Mouse (Mus musculus) heart, embryonic 13.5 days (tissue): ENCODE measurements around the gene Gm17606. TPM values are rescaled to one million over a fixed set of nuclear protein-coding genes. Genes with fewer than 3 reads are reported as not detected.
A peak's percentile ranks its signal among the peaks of the same experiment; 100 is the strongest.

ENCODE experiments used
- ATAC-seq: fragments of 200-750 bp; cut with Nextera tagmentation; 2 replicates; pipeline ENCODE4 v1.8.0; 2017; ENCODE audit warnings: moderate TSS enrichment; ENCODE audit not compliant: insufficient number of reproducible peaks, low FRiP score, low TSS enrichment; ENCODE audit errors: extremely low read depth
- H3K27ac ChIP-seq: fragments of 300-500 bp; sonication (generic); replicated peaks from 2 replicates; pipeline ENCODE4 v1.5.1; 2015; ENCODE audit warnings: moderate library complexity, mild to moderate bottlenecking, inconsistent platforms
- H3K27me3 ChIP-seq: fragments of 300-500 bp; sonication (generic); replicated peaks from 2 replicates; pipeline ENCODE4 v1.6.1; 2015; ENCODE audit warnings: mild to moderate bottlenecking, inconsistent platforms
- H3K36me3 ChIP-seq: fragments of 300-500 bp; sonication (generic); 2 replicates; pipeline ENCODE4 v1.6.1; 2015; ENCODE audit warnings: mild to moderate bottlenecking, inconsistent platforms
- H3K4me1 ChIP-seq: fragments of 300-500 bp; sonication (generic); 2 replicates; pipeline ENCODE4 v1.6.1; 2015; ENCODE audit warnings: inconsistent platforms
- H3K4me2 ChIP-seq: fragments of 300-500 bp; sonication (generic); 2 replicates; pipeline ENCODE4 v1.6.1; 2015; ENCODE audit warnings: inconsistent platforms, mild to moderate bottlenecking, moderate library complexity
- H3K4me3 ChIP-seq: fragments of 300-500 bp; sonication (generic); 2 replicates; pipeline ENCODE4 v1.5.1; 2015; ENCODE audit warnings: moderate library complexity, mild to moderate bottlenecking, inconsistent platforms
- H3K9ac ChIP-seq: fragments of 300-500 bp; sonication (generic); 2 replicates; pipeline ENCODE4 v1.6.1; 2015; ENCODE audit warnings: inconsistent platforms, mild to moderate bottlenecking, moderate library complexity
- H3K9me3 ChIP-seq: fragments of 300-500 bp; sonication (generic); 2 replicates; pipeline ENCODE4 v1.6.1; 2016; ENCODE audit warnings: inconsistent platforms
- WGBS: fragments of 180-500 bp; shearing (Covaris S2); methylation state at CpG from one replicate; pipeline ENCODE4 v1.1.7; 2015; ENCODE audit warnings: mixed read lengths; 5-methylcytosine and 5-hydroxymethylcytosine counted together
- polyA plus RNA-seq: library from polyadenylated mRNA; unstranded; fragments of >200 nt; fragmentation: Nextera tagmentation; extraction: Ambion mirVana; gene quantifications from 2 replicates; pipeline ENCODE4 v1.2.1, GENCODE M21; 2015

The Gm17606 gene
- polyA plus RNA-seq, 1 experiment from 2014 or later: not detected

- ATAC-seq: no peak
Measured at GRCm38 (mm10) chr14:54643011-54643410, 2.3 kb downstream of the Gm17606 start.

DNA sequence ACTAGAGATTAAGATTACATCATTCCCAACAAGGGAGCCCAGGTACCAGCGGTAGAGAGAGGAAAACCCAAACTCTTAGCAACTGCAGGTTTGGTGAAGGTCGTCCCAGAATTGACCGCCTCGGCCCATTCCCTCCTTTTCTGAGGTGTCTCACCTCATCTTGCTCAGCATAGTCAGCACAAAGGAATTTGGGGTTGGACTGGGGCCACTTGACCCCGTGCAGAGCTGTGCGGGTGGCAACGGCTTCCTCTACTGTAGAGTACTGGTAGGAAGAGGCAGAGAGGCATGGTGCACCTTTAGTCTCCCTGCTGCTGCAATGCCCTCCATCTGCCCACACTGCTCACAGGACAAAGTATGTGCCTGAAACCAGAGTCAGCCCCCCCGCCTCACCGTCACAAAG lies 3.5 kb downstream of the Gm17606 start:
- Histone ChIP-seq H3K9ac (no peak overlapping the region), H3K4me3 (no peak overlapping the region), H3K27me3 (peaks cover 2% of the 10 kb centered on the region; the same call in 1 of the 2 replicates), H3K36me3 (peaks cover 71% of the 10 kb centered on the region), H3K4me1 (peaks cover 20% of the 10 kb centered on the region), H3K9me3 (no peaks in the 10 kb centered on the region), H3K4me2 (no peak overlapping the region), H3K27ac (no peak overlapping the region)
- 75% methylated on average over 9 of the region's 9 CpGs for WGBS
- no peak for ATAC-seq

More at GRCm38 (mm10) chr14:54643011-54643410, 2.3 kb downstream of the Gm17606 start:
- WGBS: 85% methylated on average over 2 of the region's 2 CpGs
- H3K4me3 ChIP-seq: no peak overlapping the region
- peaks cover 69% of the 10 kb centered on the region for H3K36me3 ChIP-seq
- no peak overlapping the region for H3K27ac ChIP-seq
- no peak overlapping the region for H3K9ac ChIP-seq
- peaks cover 3% of the 10 kb centered on the region; the same call in 1 of the 2 replicates for H3K27me3 ChIP-seq
- H3K4me2 ChIP-seq: no peak overlapping the region
- H3K9me3 ChIP-seq: no peaks in the 10 kb centered on the region
- peaks cover 17% of the 10 kb centered on the region for H3K4me1 ChIP-seq

- no peaks in the 10 kb centered on the region for H3K27me3 ChIP-seq
- H3K9ac ChIP-seq: no peak overlapping the region
- no peak for ATAC-seq
- no peaks in the 10 kb centered on the region for H3K9me3 ChIP-seq
- WGBS: 94% methylated on average over 17 of the region's 17 CpGs
- no peak overlapping the region for H3K4me3 ChIP-seq
- peaks cover 91% of the 10 kb centered on the region for H3K36me3 ChIP-seq
- H3K4me2 ChIP-seq: no peak overlapping the region
- no peak overlapping the region for H3K27ac ChIP-seq
- peaks cover 18% of the 10 kb centered on the region for H3K4me1 ChIP-seq
Measured at GRCm38 (mm10) chr14:54646455-54646854, 5.7 kb downstream of the Gm17606 start.

DNA sequence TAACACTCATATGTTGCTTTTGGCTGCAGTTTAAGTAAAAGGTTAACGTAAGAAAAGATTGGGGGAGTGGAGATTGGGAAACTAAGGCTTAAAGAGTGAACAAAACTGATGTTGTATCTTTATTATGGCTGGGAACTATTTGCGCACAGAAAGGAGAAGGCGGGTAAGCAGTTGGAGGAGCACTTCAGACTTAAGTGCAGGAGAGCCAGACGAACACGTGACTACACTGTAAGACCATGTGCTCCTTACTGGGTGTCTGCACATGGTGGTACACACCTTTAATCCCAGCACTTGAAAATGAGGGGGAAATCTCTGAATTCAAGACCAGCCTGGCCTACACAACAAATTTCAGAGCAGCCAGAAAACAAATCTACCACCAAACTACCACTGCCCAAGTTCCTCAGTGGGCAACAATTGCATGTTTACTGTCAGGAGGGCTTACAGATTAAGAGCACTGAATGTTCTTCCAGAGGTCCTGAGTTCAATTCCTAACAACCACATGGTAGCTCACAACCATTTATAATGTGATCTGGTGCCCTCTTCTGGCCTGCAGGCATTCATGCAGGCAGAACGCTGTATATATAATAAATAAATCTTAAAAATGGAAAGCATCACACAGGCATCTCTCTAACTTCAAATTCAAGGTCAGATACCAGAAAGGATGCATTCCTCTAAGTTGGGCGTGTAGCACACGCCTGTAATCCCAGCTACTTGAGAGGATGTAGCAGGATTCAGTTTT lies 6.3 kb downstream of the Gm17606 start:
- Histone ChIP-seq H3K27ac (no peak overlapping the region), H3K4me1 (peaks cover 24% of the 10 kb centered on the region), H3K9ac (no peak overlapping the region), H3K36me3 (peaks cover 95% of the 10 kb centered on the region), H3K4me2 (no peak overlapping the region), H3K9me3 (no peaks in the 10 kb centered on the region), H3K27me3 (no peaks in the 10 kb centered on the region), H3K4me3 (no peak overlapping the region)
- WGBS: 91% methylated on average over 8 of the region's 8 CpGs
- ATAC-seq: no peak

DNA sequence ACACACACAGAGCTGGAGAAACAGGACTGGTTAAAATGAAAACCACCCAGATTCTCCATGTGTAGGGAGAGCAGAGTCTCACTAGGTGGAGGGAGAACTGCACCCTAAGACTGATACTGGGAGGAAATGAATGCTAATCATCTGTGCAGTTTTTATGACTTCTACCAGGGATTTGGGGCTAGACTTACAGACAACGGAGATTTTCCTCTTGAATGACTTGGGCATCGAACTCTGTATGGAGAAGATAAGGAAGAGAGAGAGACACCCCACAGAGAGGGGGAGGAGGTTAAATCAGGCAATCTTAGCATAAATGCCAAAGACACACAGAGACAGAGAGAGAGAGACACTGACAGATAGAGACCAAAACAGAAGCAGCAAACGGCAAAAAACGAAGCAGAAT lies 7.1 kb downstream of the Gm17606 start:
- Histone ChIP-seq H3K9ac (no peak overlapping the region), H3K27me3 (no peaks in the 10 kb centered on the region), H3K4me2 (no peak overlapping the region), H3K9me3 (no peaks in the 10 kb centered on the region), H3K4me3 (no peak overlapping the region), H3K27ac (no peak overlapping the region), H3K4me1 (peaks cover 32% of the 10 kb centered on the region), H3K36me3 (peaks cover 87% of the 10 kb centered on the region)
- ATAC-seq: no peak
- 72% methylated on average over 4 of the region's 4 CpGs for WGBS

- H3K4me2 ChIP-seq: no peak overlapping the region
- H3K27me3 ChIP-seq: no peaks in the 10 kb centered on the region
- peaks cover 43% of the 10 kb centered on the region for H3K4me1 ChIP-seq
- H3K4me3 ChIP-seq: no peak overlapping the region
- H3K27ac ChIP-seq: peak overlapping the region; percentile 38; the same call in 1 of the 2 replicates
- peaks cover 75% of the 10 kb centered on the region for H3K36me3 ChIP-seq
- no peaks in the 10 kb centered on the region for H3K9me3 ChIP-seq
- no peak for ATAC-seq
- WGBS: 60% methylated on average over 23 of the region's 23 CpGs
- peak overlapping the region; percentile 42; the same call in 1 of the 2 replicates for H3K9ac ChIP-seq
Measured at GRCm38 (mm10) chr14:54650621-54651454, 10.1 kb downstream of the Gm17606 start.

DNA sequence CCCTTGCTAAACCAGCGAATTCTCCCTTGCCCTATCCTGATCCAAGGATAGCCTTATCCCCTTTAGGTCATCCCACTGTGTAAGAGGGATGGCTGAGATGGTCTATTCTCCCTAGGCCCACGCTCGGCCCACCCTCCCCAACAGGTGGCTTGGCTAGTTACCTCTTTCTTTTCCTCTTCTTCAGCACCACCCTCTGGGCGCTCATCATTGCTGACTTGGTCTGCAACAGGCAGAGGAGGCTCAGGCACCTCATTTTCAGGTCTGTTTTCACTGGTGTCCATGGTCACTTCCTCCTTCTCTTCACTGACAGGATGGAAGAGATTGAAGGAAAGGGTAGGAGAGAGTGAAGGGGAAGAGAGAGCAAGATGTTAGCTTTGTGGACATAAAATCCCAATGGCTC lies 10.8 kb downstream of the Gm17606 start:
- H3K27me3 ChIP-seq: no peaks in the 10 kb centered on the region
- no peaks in the 10 kb centered on the region for H3K9me3 ChIP-seq
- H3K9ac ChIP-seq: peak overlapping the region; percentile 42
- peaks cover 75% of the 10 kb centered on the region for H3K36me3 ChIP-seq
- peak overlapping the region; percentile 77; the same call in 1 of the 2 replicates for H3K4me3 ChIP-seq
- ATAC-seq: no peak
- H3K4me1 ChIP-seq: peaks cover 43% of the 10 kb centered on the region
- WGBS: 59% methylated on average over 4 of the region's 4 CpGs
- H3K4me2 ChIP-seq: peak overlapping the region; percentile 91; the same call in 1 of the 2 replicates
- peak overlapping the region; percentile 38 for H3K27ac ChIP-seq

- H3K4me3 ChIP-seq: peak overlapping the region; percentile 77
- H3K4me1 ChIP-seq: peaks cover 43% of the 10 kb centered on the region
- no peak for ATAC-seq
- no peaks in the 10 kb centered on the region for H3K9me3 ChIP-seq
- peak overlapping the region; percentile 89 for H3K27ac ChIP-seq
- 0% methylated on average over 7 of the region's 7 CpGs for WGBS
- H3K9ac ChIP-seq: peak overlapping the region; percentile 93
- H3K36me3 ChIP-seq: peaks cover 75% of the 10 kb centered on the region
- peak overlapping the region; percentile 91 for H3K4me2 ChIP-seq
- no peaks in the 10 kb centered on the region for H3K27me3 ChIP-seq
Measured at GRCm38 (mm10) chr14:54652787-54653186, 12.0 kb downstream of the Gm17606 start.

DNA sequence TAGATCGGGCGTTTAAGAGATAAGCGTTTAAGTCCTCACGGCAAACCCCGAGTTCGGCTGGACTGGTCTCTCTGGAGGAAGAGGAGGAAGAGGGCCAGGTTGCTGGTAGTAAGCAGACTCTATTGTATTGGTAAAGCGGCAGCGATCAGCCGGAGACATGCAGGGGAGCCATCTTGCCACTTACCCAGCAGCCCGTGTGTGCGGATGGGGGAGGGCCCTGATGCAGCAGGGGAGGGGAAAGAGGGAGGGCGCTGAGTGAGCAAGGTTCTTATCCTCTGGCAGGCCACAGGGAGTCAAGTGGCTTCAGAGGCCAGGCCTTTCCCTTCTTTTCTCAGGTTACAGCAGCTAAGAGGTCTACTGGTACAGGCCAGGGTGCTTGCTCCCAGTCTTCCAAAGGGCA lies 12.7 kb downstream of the Gm17606 start:
- Histone ChIP-seq H3K36me3 (peaks cover 75% of the 10 kb centered on the region), H3K27me3 (no peaks in the 10 kb centered on the region), H3K27ac (peak overlapping the region; percentile 89), H3K9ac (peak overlapping the region; percentile 93), H3K4me3 (peak overlapping the region; percentile 77), H3K4me1 (peaks cover 43% of the 10 kb centered on the region), H3K9me3 (no peaks in the 10 kb centered on the region), H3K4me2 (peak overlapping the region; percentile 91)
- WGBS: 4% methylated on average over 12 of the region's 12 CpGs
- peak; percentile 84 for ATAC-seq

- H3K4me3 ChIP-seq: no peak overlapping the region
- ATAC-seq: no peak
- H3K27ac ChIP-seq: no peak overlapping the region
- H3K9ac ChIP-seq: no peak overlapping the region
- 83% methylated on average over 2 of the region's 2 CpGs for WGBS
- H3K27me3 ChIP-seq: no peaks in the 10 kb centered on the region
- no peaks in the 10 kb centered on the region for H3K9me3 ChIP-seq
- no peak overlapping the region for H3K4me2 ChIP-seq
- peaks cover 100% of the 10 kb centered on the region for H3K36me3 ChIP-seq
- H3K4me1 ChIP-seq: no peaks in the 10 kb centered on the region
Measured at GRCm38 (mm10) chr14:54660009-54660408, 19.3 kb downstream of the Gm17606 start.

DNA sequence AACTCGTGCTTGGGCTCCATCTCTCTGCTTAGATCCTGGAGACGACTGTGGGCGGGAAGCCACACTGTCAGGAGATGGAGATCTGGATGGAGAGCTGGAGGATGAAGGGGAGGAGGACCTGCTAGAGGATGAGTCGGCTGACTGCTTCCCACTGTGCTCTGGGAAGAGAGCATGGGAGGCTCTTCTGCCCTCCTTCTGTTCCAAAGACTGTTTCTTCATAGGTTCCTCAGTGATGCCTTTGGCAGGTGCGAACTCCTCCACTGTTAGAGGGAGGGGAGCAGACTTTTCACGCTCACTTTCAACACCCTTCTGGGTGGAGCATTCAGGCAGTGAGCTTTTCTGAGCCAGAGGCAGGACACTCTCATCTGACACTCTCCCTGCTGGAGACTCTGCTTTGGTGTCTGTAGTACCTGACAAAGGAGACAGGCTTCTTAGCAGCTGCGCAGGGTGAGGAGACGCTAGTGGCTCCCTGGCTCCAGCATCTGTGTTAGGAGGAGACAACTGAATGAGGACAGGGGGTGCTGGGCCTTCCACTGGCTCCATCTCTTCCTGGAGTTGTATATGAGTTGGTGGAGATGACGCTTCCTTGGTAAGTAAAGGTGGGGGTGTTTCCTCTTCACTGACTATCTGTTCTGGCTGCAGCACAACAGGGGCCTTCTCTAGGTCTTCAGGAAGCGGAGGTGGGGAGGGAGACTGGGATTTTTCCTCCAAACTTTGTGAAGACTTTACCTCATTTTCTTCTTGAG lies 23.9 kb downstream of the Gm17606 start:
- Histone ChIP-seq H3K4me2 (no peak overlapping the region), H3K9ac (no peak overlapping the region), H3K4me1 (no peaks in the 10 kb centered on the region), H3K4me3 (no peak overlapping the region), H3K36me3 (peaks cover 97% of the 10 kb centered on the region), H3K27ac (no peak overlapping the region), H3K27me3 (no peaks in the 10 kb centered on the region), H3K9me3 (no peaks in the 10 kb centered on the region)
- WGBS: 87% methylated on average over 10 of the region's 10 CpGs
- no peak for ATAC-seq
